Mouse (Mus musculus) forebrain, embryonic 12.5 days (tissue): ENCODE results near the gene Apoc3. TPM values are rescaled to one million over a fixed set of nuclear protein-coding genes. Genes with fewer than 3 reads are reported as not detected.
A peak's percentile ranks its signal among the peaks of the same experiment; 100 is the strongest.

Experiments used
- ATAC-seq: fragments of 200-750 bp; cut with Nextera tagmentation; 2 replicates; pipeline ENCODE4 v1.8.0; 2017; ENCODE audit warnings: moderate TSS enrichment; ENCODE audit not compliant: low FRiP score
- H3K27ac ChIP-seq: fragments of 300-500 bp; sonication (generic); 2 replicates; pipeline ENCODE4 v1.5.1; 2016; ENCODE audit warnings: mild to moderate bottlenecking
- H3K27me3 ChIP-seq: fragments of 300-500 bp; sonication (generic); 2 replicates; pipeline ENCODE4 v1.6.1; 2016; ENCODE audit warnings: mild to moderate bottlenecking
- H3K36me3 ChIP-seq: fragments of 300-500 bp; sonication (generic); replicated peaks from 2 replicates; pipeline ENCODE4 v1.6.1; 2016; ENCODE audit warnings: mild to moderate bottlenecking
- H3K4me1 ChIP-seq: fragments of 300-500 bp; sonication (generic); 2 replicates; pipeline ENCODE4 v1.6.1; 2016
- H3K4me2 ChIP-seq: fragments of 300-500 bp; sonication (generic); 2 replicates; pipeline ENCODE4 v1.6.1; 2016; ENCODE audit warnings: mild to moderate bottlenecking, moderate library complexity
- H3K4me3 ChIP-seq: fragments of 300-500 bp; sonication (generic); replicated peaks from 2 replicates; pipeline ENCODE4 v1.5.1; 2016; ENCODE audit warnings: mild to moderate bottlenecking
- H3K9ac ChIP-seq: fragments of 300-500 bp; sonication (generic); 2 replicates; pipeline ENCODE4 v1.6.1; 2016; ENCODE audit warnings: mild to moderate bottlenecking
- H3K9me3 ChIP-seq: fragments of 300-500 bp; sonication (generic); 2 replicates; pipeline ENCODE4 v1.6.1; 2016
- WGBS: fragments of 180-500 bp; shearing (Covaris S2); methylation state at CpG from one replicate; pipeline ENCODE4 v1.1.7; 2016; 5-methylcytosine and 5-hydroxymethylcytosine counted together
- polyA plus RNA-seq: library from polyadenylated mRNA; unstranded; fragments of >200 nt; fragmentation: Nextera tagmentation; extraction: Ambion mirVana; gene quantifications from 2 replicates; pipeline ENCODE4 v1.2.1, GENCODE M21; 2016

Gene Apoc3
- polyA plus RNA-seq, 1 experiment from 2014 or later = not detected

DNA sequence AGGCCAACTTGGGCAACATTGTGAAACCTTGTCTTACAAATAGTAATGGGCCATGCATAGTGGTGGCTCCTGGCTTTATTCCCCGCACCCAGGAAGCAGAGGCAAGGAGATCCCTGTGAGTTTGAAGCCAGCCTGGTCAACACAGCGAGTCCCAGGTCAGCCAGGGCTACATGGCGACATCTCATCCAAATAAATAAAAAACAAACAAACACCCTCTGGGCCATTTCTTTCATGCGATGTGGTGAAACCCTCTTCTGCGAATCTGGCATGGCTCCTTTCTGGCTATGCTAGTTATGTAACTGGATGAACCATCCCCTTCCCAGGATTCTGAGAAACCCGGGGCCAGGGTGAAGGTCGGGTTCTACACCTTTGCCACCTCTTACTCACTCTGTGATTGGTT is 20.7 kb upstream of the Apoc3 start:
- H3K27ac ChIP-seq = no peak overlapping the region
- no peak overlapping the region for H3K4me3 ChIP-seq
- H3K9ac ChIP-seq = no peak overlapping the region
- no peaks in the 10 kb centered on the region for H3K27me3 ChIP-seq
- no peak for ATAC-seq
- 91% methylated on average over 7 of the region's 7 CpGs for WGBS
- no peaks in the 10 kb centered on the region for H3K36me3 ChIP-seq
- H3K9me3 ChIP-seq = no peaks in the 10 kb centered on the region
- no peaks in the 10 kb centered on the region for H3K4me1 ChIP-seq
- H3K4me2 ChIP-seq = no peak overlapping the region

DNA sequence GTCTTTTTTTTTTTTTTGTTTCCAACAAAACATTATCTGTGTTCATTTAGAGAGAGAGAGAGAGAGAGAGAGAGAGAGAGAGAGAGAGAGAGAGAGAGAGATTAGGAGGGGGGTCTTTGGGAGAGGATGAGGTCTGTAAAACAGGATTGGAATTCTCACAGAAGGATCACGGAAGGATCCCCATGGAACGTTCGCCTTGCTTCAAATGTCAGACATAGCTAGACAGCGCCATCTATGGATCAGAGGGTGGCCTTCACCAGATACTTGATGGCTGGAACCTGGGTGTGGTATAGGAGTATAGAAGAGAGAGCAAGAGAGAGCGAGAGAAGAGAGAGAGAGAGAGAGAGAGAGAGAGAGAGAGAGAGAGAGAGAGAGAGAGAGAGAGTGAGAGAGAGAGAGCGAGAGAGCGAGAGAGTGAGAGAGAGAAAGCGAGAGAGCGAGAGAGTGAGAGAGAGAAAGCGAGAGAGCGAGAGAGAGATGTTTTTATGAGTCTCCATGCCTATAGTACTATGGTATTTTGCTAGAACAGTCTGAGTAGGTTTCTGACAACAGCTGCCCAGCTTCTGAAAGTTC is 11.4 kb upstream of the Apoc3 start:
- H3K27me3 ChIP-seq = peaks cover 3% of the 10 kb centered on the region; the same call in 1 of the 2 replicates
- H3K9ac ChIP-seq = no peak overlapping the region
- H3K36me3 ChIP-seq = no peaks in the 10 kb centered on the region
- no peak overlapping the region for H3K4me2 ChIP-seq
- no peak for ATAC-seq
- no peaks in the 10 kb centered on the region for H3K9me3 ChIP-seq
- H3K4me1 ChIP-seq = no peaks in the 10 kb centered on the region
- H3K27ac ChIP-seq = no peak overlapping the region
- WGBS = 31% methylated on average over 11 of the region's 11 CpGs
- no peak overlapping the region for H3K4me3 ChIP-seq

DNA sequence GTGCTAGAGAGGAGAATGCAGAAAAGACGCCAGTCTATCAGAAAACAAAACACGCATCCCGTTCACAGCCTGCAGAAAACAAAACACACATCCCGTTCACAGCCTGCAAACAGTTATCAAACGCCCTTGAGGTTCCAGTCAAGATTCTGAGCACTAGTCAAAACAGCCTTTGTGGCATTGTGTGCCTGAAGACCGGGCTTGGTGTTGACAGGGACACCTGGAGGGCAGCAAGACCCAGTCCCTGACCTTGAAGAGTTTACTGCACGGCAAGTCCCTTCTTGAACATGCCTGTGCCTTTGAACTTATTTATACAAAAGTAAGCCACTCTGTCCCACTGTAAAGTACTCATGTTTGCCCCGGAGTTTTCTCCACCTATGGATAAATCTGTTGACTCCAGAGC is 8.1 kb upstream of the Apoc3 start:
- H3K36me3 ChIP-seq = no peaks in the 10 kb centered on the region
- no peak overlapping the region for H3K4me2 ChIP-seq
- H3K4me1 ChIP-seq = no peaks in the 10 kb centered on the region
- H3K9me3 ChIP-seq = no peaks in the 10 kb centered on the region
- no peak overlapping the region for H3K4me3 ChIP-seq
- no peak overlapping the region for H3K27ac ChIP-seq
- no peak for ATAC-seq
- peaks cover 3% of the 10 kb centered on the region; the same call in 1 of the 2 replicates for H3K27me3 ChIP-seq
- WGBS = 45% methylated on average over 8 of the region's 8 CpGs
- H3K9ac ChIP-seq = no peak overlapping the region

DNA sequence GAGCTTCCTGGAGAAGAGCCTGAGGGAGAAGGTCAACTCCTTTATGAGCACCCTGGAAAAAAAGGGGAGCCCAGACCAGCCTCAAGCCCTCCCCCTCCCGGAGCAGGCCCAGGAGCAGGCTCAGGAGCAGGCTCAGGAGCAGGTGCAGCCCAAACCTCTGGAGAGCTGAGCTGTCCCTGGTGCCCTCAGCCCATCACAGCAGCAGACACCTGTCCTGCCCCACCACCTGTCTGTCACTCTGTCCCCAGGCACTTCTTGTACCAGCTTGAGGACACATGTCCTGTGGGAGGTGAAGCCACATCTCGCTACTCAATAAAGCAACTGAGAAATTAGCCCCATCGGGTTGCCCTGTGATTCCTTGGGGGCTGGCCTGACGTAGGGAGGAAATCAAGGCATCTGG is 7.7 kb upstream of the Apoc3 start:
- Histone ChIP-seq H3K36me3 (no peaks in the 10 kb centered on the region), H3K9me3 (no peaks in the 10 kb centered on the region)

DNA sequence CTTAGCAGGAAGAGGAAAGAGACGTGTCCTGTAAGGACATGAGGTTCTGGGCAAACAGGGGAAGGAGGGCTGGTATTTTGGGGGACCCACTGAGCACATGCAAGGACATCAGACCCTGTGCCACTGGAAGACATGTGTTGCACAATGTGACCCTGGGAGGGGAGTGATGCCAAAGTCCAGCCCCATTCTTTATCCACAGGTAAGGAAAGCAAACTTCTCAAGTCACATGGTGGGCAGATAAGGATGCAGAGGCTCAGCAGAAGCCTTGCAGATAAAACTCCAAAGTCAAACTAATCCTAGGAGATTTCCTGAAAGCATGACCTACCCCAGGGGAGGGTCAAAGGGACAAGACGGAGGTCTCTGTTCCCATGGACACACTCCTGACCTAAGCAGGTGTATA is 6.4 kb upstream of the Apoc3 start:
- no peak overlapping the region for H3K9ac ChIP-seq
- no peak overlapping the region for H3K4me3 ChIP-seq
- no peaks in the 10 kb centered on the region for H3K36me3 ChIP-seq
- no peak overlapping the region for H3K27ac ChIP-seq
- H3K27me3 ChIP-seq = peaks cover 3% of the 10 kb centered on the region; the same call in 1 of the 2 replicates
- WGBS = 85% methylated on average over 2 of the region's 2 CpGs
- ATAC-seq = no peak
- H3K4me2 ChIP-seq = no peak overlapping the region
- no peaks in the 10 kb centered on the region for H3K4me1 ChIP-seq
- no peaks in the 10 kb centered on the region for H3K9me3 ChIP-seq

More for the DNA sequence above, 7.7 kb upstream of the Apoc3 start:
- Histone ChIP-seq H3K27ac (no peak overlapping the region), H3K4me2 (no peak overlapping the region), H3K9ac (no peak overlapping the region), H3K4me1 (no peaks in the 10 kb centered on the region), H3K27me3 (peaks cover 3% of the 10 kb centered on the region; the same call in 1 of the 2 replicates), H3K4me3 (no peak overlapping the region)
- 65% methylated on average over 4 of the region's 4 CpGs for WGBS
- ATAC-seq = no peak

DNA sequence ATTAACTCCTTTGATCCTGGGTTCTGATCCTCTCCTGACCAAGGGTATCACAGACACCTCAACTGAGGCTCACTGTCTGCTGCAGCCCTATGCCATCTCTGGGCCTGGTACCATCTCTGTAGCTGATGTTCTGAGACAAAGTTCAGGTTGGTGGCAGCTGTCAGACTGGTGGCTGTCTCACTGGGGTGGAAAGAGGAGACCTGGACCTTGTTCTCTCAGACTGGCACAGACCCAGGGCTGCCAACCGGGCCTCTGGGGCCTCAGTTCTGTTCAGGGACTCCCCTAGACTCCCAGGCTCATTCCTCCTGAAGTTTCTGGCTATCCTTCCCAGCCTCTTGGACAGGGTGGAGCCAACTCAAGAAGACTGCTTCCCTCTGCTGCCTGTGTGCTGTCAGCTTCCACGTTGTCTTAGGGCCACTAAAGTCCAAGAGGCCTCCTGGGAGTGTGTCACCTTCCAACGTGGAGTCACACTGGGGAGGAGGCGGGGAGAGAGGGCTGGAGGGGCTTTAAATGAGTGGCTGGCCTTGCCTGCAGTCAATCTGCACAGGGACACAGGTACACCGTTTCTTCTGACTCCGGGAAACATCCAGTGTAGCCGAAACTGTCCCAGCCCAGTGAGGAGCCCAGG is 5.2 kb upstream of the Apoc3 start, which contains the start of gene Apoa4:
TSS of gene Apoa4 (plus strand) at position 171 of the 628 bp plus-strand sequence.
- 73% methylated on average over 7 of the region's 7 CpGs for WGBS
- Histone ChIP-seq H3K9ac (no peak within 1 kb of the TSS), H3K4me3 (no peak within 1 kb of the TSS), H3K9me3 (no peaks in the 10 kb centered on the region), H3K27ac (no peak within 1 kb of the TSS), H3K36me3 (no peaks in the 10 kb centered on the region), H3K27me3 (peaks cover 3% of the 10 kb centered on the region; the same call in 1 of the 2 replicates), H3K4me2 (no peak within 1 kb of the TSS), H3K4me1 (no peaks in the 10 kb centered on the region)
- ATAC-seq = no peak

DNA sequence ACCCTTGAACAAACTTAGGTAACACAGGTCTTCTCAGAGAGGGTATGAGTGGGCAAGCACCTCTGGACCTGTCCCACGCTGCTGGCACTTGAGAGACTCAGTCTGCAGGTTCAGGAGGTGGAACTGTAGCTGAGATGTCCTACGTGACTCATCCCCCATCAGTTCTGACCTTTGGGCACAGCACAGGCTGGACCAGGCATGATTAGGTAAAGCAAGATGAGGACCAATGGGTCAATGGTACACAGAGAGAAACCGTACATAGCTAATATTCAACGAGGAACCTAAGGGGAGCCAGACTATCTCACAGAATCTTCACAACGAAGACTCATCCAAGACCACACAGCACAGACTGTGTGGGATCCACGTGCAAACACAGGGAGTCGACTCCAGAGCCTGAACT is 3.4 kb upstream of the Apoc3 start:
- H3K36me3 ChIP-seq = no peaks in the 10 kb centered on the region
- no peak overlapping the region for H3K9ac ChIP-seq
- H3K4me2 ChIP-seq = no peak overlapping the region
- no peaks in the 10 kb centered on the region for H3K27me3 ChIP-seq
- no peaks in the 10 kb centered on the region for H3K9me3 ChIP-seq
- no peaks in the 10 kb centered on the region for H3K4me1 ChIP-seq
- ATAC-seq = no peak
- WGBS = 89% methylated on average over 7 of the region's 7 CpGs
- H3K27ac ChIP-seq = no peak overlapping the region
- no peak overlapping the region for H3K4me3 ChIP-seq

DNA sequence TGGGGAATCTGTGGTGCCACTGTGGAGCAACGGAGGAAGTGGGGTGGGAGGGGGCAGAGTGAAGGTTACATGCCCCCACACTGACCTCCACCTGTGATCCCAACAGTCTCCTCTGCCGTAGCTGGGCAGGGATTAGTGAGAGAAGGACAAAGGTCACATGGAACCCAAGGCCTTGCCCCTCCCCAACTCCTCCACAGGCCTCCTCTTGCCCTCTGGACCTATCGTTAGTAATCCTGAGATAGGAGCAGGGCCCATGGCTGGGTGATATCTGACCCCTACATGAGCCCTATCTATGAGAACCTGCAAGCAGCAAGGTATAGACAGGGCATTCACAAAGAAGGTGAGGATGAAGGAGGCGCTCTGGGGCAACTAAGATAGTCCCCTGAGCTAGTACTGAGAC is 213 bp upstream of the Apoc3 start:
- H3K27ac ChIP-seq = no peak overlapping the region
- ATAC-seq = no peak
- peaks cover 2% of the 10 kb centered on the region for H3K4me1 ChIP-seq
- 0 out of 2 replicates have a peak, but pooled peaks cover 11% of the 10 kb centered on the region for H3K27me3 ChIP-seq
- H3K9me3 ChIP-seq = no peaks in the 10 kb centered on the region
- no peaks in the 10 kb centered on the region for H3K36me3 ChIP-seq
- WGBS = 41% methylated on average over 4 of the region's 4 CpGs
- no peak overlapping the region for H3K4me2 ChIP-seq
- H3K9ac ChIP-seq = no peak overlapping the region
- H3K4me3 ChIP-seq = no peak overlapping the region

DNA sequence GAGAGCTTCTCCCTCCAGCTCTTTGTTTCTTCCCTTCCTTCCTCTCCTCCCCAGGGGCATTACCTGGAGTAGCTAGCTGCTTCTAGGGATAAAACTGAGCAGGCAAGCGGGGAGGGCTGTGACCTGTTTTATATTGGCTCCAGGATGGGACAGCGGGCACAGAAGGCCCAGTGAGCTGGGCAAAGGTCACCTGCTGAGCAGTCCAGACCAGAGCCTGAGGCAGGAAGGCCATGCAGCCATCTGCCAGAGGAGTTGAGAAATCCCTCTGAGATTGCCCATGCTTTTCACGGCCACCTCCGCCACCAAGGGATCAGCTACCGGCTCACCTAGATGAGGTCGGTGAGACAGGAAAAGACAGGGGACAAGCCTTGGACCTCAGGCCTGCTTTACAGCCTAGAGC is 240 bp downstream of the Apoc3 start:
- Histone ChIP-seq H3K9ac (no peak overlapping the region), H3K4me1 (peaks cover 7% of the 10 kb centered on the region), H3K4me3 (no peak overlapping the region), H3K4me2 (no peak overlapping the region), H3K36me3 (no peaks in the 10 kb centered on the region), H3K9me3 (no peaks in the 10 kb centered on the region), H3K27ac (no peak overlapping the region), H3K27me3 (0 out of 2 replicates have a peak, but pooled peaks cover 12% of the 10 kb centered on the region)
- no peak for ATAC-seq
- 85% methylated on average over 6 of the region's 6 CpGs for WGBS

DNA sequence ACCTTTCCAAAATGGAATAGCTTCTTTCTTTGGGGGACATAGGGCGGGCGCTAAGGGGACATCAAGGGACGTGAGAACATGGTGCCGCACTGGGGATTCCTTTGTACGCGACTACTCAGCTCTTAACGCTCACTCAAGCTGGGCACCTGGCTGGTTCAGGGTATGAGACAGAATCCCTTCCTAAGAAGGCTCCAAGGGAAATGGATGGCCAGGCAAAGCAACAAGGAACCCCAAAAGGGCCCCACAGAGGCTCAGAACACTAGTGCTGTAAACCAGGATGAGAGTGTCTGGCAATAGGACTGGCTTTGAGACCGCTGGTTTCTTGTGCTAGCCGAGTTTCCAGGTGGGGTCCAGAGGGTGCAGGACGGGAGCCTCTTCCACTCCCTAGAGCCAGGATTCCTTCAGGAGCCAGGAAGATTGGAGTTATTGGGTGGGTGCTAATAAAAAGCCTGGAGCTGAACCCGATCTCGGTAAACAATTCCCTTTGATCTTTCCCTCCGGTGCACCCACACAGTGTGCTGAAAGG is 4.9 kb downstream of the Apoc3 start:
- H3K27me3 ChIP-seq = peaks cover 22% of the 10 kb centered on the region; the same call in 1 of the 2 replicates
- peak overlapping the region; percentile 63 for H3K9ac ChIP-seq
- 17% methylated on average over 13 of the region's 13 CpGs for WGBS
- H3K36me3 ChIP-seq = no peaks in the 10 kb centered on the region
- no peak for ATAC-seq
- no peaks in the 10 kb centered on the region for H3K9me3 ChIP-seq
- no peak overlapping the region for H3K27ac ChIP-seq
- H3K4me3 ChIP-seq = peak overlapping the region; percentile 48
- peak overlapping the region; percentile 81 for H3K4me2 ChIP-seq
- H3K4me1 ChIP-seq = peaks cover 11% of the 10 kb centered on the region

DNA sequence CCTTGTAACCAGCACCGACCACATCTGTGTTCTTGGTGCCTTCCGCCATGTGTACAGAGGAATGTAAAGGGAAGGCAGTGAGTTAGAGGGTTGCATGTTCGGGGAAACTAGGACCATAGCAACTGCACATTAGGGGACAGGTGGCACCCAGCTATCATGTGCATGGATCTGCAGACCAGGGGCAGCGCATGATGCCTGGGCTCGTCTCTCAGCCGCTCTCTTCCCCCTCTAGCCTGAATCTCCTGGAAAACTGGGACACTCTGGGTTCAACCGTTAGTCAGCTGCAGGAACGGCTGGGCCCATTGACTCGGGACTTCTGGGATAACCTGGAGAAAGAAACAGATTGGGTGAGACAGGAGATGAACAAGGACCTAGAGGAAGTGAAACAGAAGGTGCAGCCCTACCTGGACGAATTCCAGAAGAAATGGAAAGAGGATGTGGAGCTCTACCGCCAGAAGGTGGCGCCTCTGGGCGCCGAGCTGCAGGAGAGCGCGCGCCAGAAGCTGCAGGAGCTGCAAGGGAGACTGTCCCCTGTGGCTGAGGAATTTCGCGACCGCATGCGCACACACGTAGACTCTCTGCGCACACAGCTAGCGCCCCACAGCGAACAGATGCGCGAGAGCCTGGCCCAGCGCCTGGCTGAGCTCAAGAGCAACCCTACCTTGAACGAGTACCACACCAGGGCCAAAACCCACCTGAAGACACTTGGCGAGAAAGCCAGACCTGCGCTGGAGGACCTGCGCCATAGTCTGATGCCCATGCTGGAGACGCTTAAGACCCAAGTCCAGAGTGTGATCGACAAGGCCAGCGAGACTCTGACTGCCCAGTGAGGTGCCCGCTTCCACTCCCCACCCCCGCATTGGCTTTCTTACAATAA is 5.6 kb downstream of the Apoc3 start:
- peak overlapping the region; percentile 48 for H3K4me3 ChIP-seq
- no peaks in the 10 kb centered on the region for H3K9me3 ChIP-seq
- no peaks in the 10 kb centered on the region for H3K36me3 ChIP-seq
- ATAC-seq = peak; percentile 94
- peak overlapping the region; percentile 81 for H3K4me2 ChIP-seq
- H3K4me1 ChIP-seq = peaks cover 11% of the 10 kb centered on the region
- 15% methylated on average over 37 of the region's 37 CpGs for WGBS
- no peak overlapping the region for H3K27ac ChIP-seq
- peaks cover 22% of the 10 kb centered on the region; the same call in 1 of the 2 replicates for H3K27me3 ChIP-seq
- H3K9ac ChIP-seq = peak overlapping the region; percentile 63

DNA sequence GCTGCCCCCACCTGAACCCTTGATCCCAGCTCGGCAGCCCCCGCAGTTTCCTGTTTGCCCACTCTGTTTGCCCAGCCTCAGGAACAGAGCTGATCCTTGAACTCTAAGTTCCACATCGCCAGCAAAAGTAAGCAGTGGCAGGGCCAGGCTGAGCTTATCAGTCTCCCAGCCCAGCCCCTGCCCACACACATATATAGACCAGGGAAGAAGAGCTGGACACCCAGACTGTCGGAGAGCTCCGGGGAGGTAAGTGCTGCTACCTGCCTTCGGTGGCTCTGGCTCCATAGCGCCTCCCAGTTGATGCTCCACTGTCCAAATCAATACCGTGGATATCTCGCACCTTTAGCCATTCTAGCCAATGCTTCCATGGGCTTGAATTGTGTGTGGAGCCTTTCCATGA is 6.9 kb downstream of the Apoc3 start, which contains the start of gene Apoa1:
TSS of gene Apoa1 (plus strand) at position 90 of the 400 bp plus-strand sequence.
- no peak for ATAC-seq
- H3K4me3 ChIP-seq = no peak within 1 kb of the TSS
- no peaks in the 10 kb centered on the region for H3K9me3 ChIP-seq
- H3K4me2 ChIP-seq = 0 out of 2 replicates have a peak within 1 kb of the TSS, but pooled peaks have one; percentile 81
- H3K9ac ChIP-seq = no peak within 1 kb of the TSS
- peaks cover 2% of the 10 kb centered on the region for H3K36me3 ChIP-seq
- peaks cover 22% of the 10 kb centered on the region; the same call in 1 of the 2 replicates for H3K27me3 ChIP-seq
- H3K27ac ChIP-seq = no peak within 1 kb of the TSS
- peaks cover 11% of the 10 kb centered on the region for H3K4me1 ChIP-seq
- WGBS = 63% methylated on average over 9 of the region's 9 CpGs
